Mouse (Mus musculus) forebrain, embryonic 13.5 days (tissue): ENCODE data around the gene Zfp64. TPM values are rescaled to one million over a fixed set of nuclear protein-coding genes. Genes with fewer than 3 reads are reported as not detected.

Experiments used
- ATAC-seq: fragments of 200-750 bp; cut with Nextera tagmentation; 2 replicates; pipeline ENCODE4 v1.8.0; 2017
- H3K27ac ChIP-seq: fragments of 300-500 bp; sonication (generic); 2 replicates; pipeline ENCODE4 v1.5.1; 2015; ENCODE audit warnings: inconsistent platforms, mild to moderate bottlenecking, moderate library complexity
- H3K27me3 ChIP-seq: fragments of 300-500 bp; sonication (generic); 2 replicates; pipeline ENCODE4 v1.6.1; 2015; ENCODE audit warnings: mild to moderate bottlenecking, inconsistent platforms
- H3K36me3 ChIP-seq: fragments of 300-500 bp; sonication (generic); 2 replicates; pipeline ENCODE4 v1.6.1; 2015; ENCODE audit warnings: mild to moderate bottlenecking, inconsistent platforms; ENCODE audit not compliant: poor library complexity, severe bottlenecking
- H3K4me1 ChIP-seq: fragments of 300-500 bp; sonication (generic); 2 replicates; pipeline ENCODE4 v1.6.1; 2015; ENCODE audit warnings: inconsistent platforms
- H3K4me2 ChIP-seq: fragments of 300-500 bp; sonication (generic); 2 replicates; pipeline ENCODE4 v1.6.1; 2015; ENCODE audit warnings: inconsistent platforms, mild to moderate bottlenecking, moderate library complexity
- H3K4me3 ChIP-seq: fragments of 300-500 bp; sonication (generic); 2 replicates; pipeline ENCODE4 v1.5.1; 2015; ENCODE audit warnings: mild to moderate bottlenecking, inconsistent platforms
- H3K9ac ChIP-seq: fragments of 300-500 bp; sonication (generic); 2 replicates; pipeline ENCODE4 v1.6.1; 2015; ENCODE audit warnings: mild to moderate bottlenecking, inconsistent platforms
- H3K9me3 ChIP-seq: fragments of 300-500 bp; sonication (generic); replicated peaks from 2 replicates; pipeline ENCODE4 v1.6.1; 2016; ENCODE audit warnings: inconsistent platforms
- WGBS: fragments of 180-500 bp; shearing (Covaris S2); methylation state at CpG from one replicate; pipeline ENCODE4 v1.1.7; 2015; 5-methylcytosine and 5-hydroxymethylcytosine counted together
- polyA plus RNA-seq: library from polyadenylated mRNA; unstranded; fragments of >200 nt; fragmentation: Nextera tagmentation; extraction: Ambion mirVana; gene quantifications from 2 replicates; pipeline ENCODE4 v1.2.1, GENCODE M21; 2015

Zfp64 gene
- 28.9 and 30.5 TPM in 2 replicates for polyA plus RNA-seq

DNA sequence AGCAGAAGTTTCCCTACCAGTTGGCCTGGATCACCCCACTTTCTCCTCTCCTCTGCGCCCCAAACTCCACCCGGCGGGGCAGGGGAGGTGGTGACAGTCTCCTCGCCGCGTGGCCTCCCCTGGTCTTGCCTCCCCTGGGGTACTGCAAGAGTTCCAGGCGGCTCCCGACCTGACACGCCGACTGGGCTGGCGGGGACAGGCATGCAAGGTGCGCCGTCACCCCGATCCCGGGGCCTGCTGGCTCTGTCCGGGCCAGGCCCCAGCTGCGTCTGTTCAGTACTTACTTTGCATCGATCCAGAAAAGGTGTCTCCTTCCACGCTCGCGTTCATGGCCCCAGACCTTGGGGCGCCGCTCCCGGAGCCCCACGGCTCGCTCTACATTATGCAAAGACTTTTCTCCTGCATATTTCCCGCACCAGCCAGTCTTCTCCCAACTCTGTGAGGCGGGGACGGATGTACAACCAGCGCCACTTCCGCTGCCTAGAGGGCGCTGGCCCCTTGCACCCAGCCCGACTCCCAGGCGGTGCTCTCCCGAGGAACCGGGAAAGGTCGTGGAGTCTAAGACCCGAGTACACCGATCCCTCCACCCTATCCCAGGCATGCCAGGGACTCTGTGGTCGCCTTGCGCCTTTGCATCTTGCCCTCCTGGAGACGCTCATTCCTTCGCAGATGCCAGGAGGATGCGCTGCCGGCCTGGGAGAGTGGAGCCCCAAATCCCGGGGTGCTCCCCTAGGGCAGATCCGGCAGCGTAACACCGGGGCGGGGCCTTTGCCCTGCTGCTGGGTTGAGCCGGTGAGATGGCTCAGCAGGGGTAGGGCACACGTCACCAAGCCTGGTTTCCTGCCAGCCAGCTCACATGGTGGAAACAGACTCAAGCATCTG lies at the start of gene Zfp64:
Gene Zfp64 (minus strand): TSS at position 753 of the 882 bp plus-strand sequence.
- Histone ChIP-seq H3K9ac (peak within 1 kb of the TSS; percentile 94), H3K27me3 (no peaks in the 10 kb centered on the region), H3K4me2 (peak within 1 kb of the TSS; percentile 95), H3K4me1 (peaks cover 19% of the 10 kb centered on the region), H3K36me3 (peaks cover 15% of the 10 kb centered on the region), H3K9me3 (no peaks in the 10 kb centered on the region), H3K4me3 (peak within 1 kb of the TSS; percentile 88), H3K27ac (peak within 1 kb of the TSS; percentile 63)
- WGBS: under 1% methylated on average over 52 of the region's 52 CpGs
- ATAC-seq: peak; percentile 94

DNA sequence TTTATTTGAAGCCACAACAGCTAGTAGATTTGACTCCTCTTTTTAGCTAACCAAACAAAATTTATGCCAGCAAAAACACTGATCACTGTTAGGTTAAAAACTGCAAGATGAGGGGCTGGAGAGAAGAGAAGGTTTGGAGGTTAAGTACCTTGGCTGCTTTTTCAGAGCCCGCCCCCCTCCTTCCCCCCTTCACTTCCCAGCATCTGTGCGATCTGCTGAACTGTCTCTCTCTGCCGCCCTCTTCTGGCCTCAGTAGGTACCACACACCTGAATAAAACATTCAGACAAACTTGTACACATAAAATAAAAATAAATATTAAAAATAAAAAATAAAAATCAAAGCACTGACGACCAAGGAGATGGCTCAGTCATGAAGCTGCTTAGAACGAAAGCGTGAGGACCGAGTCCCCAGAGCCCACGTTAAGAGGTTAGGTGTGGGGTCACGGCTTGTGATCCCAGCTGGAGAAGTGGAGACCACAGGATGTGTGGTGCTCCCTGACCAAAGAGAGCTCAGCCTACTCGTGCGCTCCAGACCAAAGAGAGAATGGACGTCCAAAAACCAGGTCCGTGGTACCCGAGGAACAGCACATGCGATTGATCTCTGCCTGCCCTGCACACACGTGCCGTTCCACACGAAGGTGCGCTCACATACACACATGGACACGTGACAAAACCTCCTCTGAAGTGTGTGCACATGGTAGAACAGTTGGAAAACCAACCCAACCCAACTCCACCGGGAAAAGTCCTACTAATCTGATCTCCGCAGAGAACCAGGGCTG lies 37.4 kb upstream of the Zfp64 start:
- WGBS: 76% methylated on average over 22 of the region's 22 CpGs
- no peak overlapping the region for H3K27ac ChIP-seq
- no peaks in the 10 kb centered on the region for H3K9me3 ChIP-seq
- H3K27me3 ChIP-seq: no peaks in the 10 kb centered on the region
- H3K9ac ChIP-seq: no peak overlapping the region
- no peak for ATAC-seq
- no peak overlapping the region for H3K4me2 ChIP-seq
- no peak overlapping the region for H3K4me3 ChIP-seq
- no peaks in the 10 kb centered on the region for H3K36me3 ChIP-seq
- peaks cover 5% of the 10 kb centered on the region for H3K4me1 ChIP-seq

DNA sequence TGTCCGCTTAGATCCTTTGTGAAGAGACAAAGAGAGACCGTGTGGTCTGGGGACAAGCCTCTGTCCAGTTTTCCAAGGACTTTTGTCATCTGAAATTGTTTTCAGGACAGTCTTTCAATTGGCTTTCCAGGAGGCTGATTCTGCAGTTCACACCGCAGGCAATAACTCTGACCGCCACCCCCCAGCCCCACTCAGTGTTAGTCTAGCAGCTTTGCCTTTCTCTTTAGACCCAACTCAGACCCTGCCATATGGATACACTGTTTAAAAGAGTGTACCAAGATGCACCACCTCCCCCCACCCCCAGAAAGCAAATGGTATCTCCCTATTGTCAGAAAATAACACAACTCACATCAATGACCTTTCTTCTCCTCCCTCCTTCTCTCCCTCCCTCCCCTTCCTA lies 35.6 kb upstream of the Zfp64 start:
- peak overlapping the region; percentile 35 for H3K27ac ChIP-seq
- H3K4me3 ChIP-seq: no peak overlapping the region
- no peak for ATAC-seq
- peak overlapping the region; percentile 31; the same call in 1 of the 2 replicates for H3K4me2 ChIP-seq
- 36% methylated on average over 4 of the region's 4 CpGs for WGBS
- H3K36me3 ChIP-seq: no peaks in the 10 kb centered on the region
- H3K27me3 ChIP-seq: no peaks in the 10 kb centered on the region
- peaks cover 5% of the 10 kb centered on the region for H3K4me1 ChIP-seq
- no peaks in the 10 kb centered on the region for H3K9me3 ChIP-seq
- no peak overlapping the region for H3K9ac ChIP-seq

DNA sequence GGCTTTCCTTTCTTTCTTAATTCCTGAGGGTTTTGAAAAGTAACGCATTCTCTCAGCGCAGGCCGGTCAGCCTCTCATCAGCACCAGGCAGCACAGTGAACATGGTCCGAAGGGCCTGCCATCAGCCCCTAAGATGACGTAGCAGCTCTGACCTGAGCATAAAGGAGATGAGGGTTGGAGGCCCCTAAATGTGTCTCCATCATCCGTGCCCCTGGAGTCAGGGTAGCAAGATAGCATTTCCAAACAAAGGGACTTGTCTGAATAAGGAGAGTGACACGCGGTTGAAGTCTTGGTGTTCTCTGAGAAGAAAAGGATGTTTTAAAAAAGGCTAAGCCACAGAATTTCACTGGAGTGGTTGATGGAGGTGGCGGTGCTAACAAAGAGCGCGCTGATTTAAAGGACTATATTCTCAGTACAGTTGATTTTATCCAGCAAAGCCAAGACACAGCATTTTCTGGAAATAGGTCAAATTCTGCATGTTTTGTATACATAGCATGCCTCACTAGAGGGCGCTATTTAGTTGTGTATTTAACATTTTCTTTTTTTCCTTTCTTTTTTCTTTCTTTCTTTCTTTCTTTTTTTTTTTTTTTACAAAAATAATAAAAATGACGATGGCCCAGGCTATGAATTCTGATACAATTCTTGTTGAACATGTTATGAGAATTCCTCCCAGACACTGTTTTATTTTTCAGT lies 34.8 kb upstream of the Zfp64 start:
- 53% methylated on average over 13 of the region's 13 CpGs for WGBS

DNA sequence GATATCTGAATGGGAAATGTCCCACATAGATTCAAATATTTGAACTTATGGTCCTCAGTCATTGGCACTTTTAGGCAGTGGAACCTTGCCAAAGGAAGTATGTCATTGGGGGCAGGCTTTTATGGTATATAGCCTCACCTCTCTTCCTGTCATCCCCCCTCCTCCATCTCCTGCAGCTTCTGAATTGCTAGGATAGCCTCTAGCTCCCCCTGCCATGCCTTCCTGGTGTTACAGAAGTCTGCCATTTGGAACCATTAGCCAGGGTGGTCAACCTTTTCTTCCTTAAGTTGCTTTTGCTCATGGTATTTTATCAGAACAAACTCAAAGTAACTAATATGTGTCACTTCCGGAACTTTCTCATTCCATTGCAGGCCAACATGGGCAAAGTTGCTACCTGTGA lies 32.7 kb upstream of the Zfp64 start:
- H3K9me3 ChIP-seq: no peaks in the 10 kb centered on the region
- peaks cover 5% of the 10 kb centered on the region for H3K4me1 ChIP-seq
- H3K9ac ChIP-seq: no peak overlapping the region
- no peaks in the 10 kb centered on the region for H3K36me3 ChIP-seq
- 89% methylated on average over 1 of the region's 1 CpGs for WGBS
- no peak overlapping the region for H3K27ac ChIP-seq
- ATAC-seq: no peak
- no peak overlapping the region for H3K4me2 ChIP-seq
- H3K27me3 ChIP-seq: 0 out of 2 replicates have a peak, but pooled peaks cover 3% of the 10 kb centered on the region
- H3K4me3 ChIP-seq: no peak overlapping the region

More for the DNA sequence above, 34.8 kb upstream of the Zfp64 start:
- H3K4me3 ChIP-seq: no peak overlapping the region
- H3K27ac ChIP-seq: 0 out of 2 replicates have a peak overlapping the region, but pooled peaks have one; percentile 2
- peaks cover 5% of the 10 kb centered on the region for H3K4me1 ChIP-seq
- H3K36me3 ChIP-seq: no peaks in the 10 kb centered on the region
- H3K9me3 ChIP-seq: no peaks in the 10 kb centered on the region
- no peak overlapping the region for H3K4me2 ChIP-seq
- H3K9ac ChIP-seq: no peak overlapping the region
- no peaks in the 10 kb centered on the region for H3K27me3 ChIP-seq
- no peak for ATAC-seq

DNA sequence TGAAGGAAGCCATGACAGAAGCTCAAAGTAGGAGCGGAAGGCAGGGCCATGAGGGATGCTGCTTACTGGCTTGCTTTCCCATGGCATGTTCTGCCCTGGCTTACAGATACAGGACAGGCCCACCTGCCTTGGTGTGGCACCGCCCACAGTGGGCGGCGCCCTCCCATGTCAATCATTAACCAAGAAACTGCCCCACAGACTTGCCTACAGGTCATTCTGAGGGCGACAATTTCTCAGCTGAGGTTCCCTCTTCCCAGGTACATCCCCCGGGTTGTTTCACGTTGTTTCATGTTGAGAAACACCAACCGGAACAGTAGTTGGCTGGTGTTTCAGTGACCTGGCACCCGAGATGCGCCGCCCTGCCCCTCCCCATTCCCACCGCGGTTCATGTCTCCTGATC lies 32.0 kb upstream of the Zfp64 start:
- Histone ChIP-seq H3K27me3 (0 out of 2 replicates have a peak, but pooled peaks cover 3% of the 10 kb centered on the region), H3K4me3 (no peak overlapping the region), H3K4me2 (no peak overlapping the region), H3K4me1 (peaks cover 5% of the 10 kb centered on the region), H3K27ac (no peak overlapping the region), H3K36me3 (no peaks in the 10 kb centered on the region), H3K9me3 (no peaks in the 10 kb centered on the region), H3K9ac (no peak overlapping the region)
- 86% methylated on average over 13 of the region's 13 CpGs for WGBS
- ATAC-seq: no peak

DNA sequence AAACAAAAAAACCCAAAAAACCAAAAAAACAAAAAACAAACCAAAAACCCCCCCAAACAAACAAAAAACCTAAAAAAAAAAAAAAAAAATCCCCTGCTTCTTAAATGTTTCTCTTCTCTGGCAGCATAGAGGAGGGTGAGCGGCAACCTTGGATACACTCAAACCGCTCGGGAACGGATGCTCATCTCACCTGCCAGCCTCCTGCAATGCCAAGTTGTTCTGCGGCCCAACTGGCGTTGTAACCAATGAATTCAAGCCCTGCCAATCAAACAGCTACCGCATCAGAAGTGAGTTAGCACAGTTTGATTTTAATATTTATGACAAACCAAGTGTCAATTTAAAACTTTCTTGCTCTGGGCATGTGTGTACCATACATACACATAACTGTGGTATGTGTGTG lies 26.6 kb upstream of the Zfp64 start:
- 95% methylated on average over 7 of the region's 7 CpGs for WGBS
- ATAC-seq: no peak
- Histone ChIP-seq H3K9ac (no peak overlapping the region), H3K9me3 (no peaks in the 10 kb centered on the region), H3K36me3 (no peaks in the 10 kb centered on the region), H3K4me3 (no peak overlapping the region), H3K4me2 (no peak overlapping the region), H3K27ac (no peak overlapping the region), H3K27me3 (0 out of 2 replicates have a peak, but pooled peaks cover 3% of the 10 kb centered on the region), H3K4me1 (no peaks in the 10 kb centered on the region)

DNA sequence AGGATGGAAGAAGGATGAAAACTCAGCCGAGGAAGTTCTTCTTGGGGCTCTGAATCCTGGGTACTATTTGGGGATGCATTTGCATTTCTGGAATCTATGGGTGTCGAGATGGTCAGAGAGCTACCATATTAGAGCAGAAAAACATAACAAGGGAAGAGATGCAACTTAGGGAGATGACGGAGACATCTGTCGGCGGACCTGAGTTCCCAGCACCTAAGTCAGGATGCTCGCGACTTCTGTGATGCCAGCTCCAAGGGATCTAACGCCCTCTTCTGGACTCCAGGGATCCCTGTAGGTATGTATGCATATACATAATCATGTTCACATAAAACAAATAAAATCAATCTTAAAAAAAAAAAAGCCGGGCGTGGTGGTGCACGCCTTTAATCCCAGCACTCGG lies 26.1 kb upstream of the Zfp64 start:
- Histone ChIP-seq H3K27me3 (0 out of 2 replicates have a peak, but pooled peaks cover 3% of the 10 kb centered on the region), H3K9me3 (no peaks in the 10 kb centered on the region), H3K9ac (no peak overlapping the region), H3K4me3 (no peak overlapping the region), H3K4me1 (no peaks in the 10 kb centered on the region), H3K4me2 (no peak overlapping the region), H3K27ac (no peak overlapping the region), H3K36me3 (no peaks in the 10 kb centered on the region)
- no peak for ATAC-seq
- WGBS: 68% methylated on average over 12 of the region's 12 CpGs

DNA sequence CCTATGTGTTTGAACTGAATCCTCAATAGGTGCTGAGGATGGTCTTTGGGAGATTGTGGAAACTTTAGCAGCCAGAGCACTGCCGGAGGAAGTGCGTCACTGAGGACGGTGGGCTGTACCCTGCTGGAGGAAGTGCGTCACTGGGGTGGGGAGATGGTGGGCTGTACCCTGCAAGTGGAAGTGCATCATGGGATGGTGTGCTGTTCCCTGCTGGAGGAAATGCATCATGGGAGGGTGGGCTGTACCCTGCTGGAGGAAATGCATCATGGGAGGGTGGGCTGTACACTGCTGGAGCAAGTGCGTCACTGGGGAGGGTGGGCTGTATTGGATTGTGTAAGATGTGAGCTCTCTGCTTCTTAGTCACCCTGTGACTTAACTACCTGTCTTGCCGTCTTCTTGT lies 25.5 kb upstream of the Zfp64 start:
- H3K27ac ChIP-seq: no peak overlapping the region
- H3K36me3 ChIP-seq: no peaks in the 10 kb centered on the region
- no peak overlapping the region for H3K4me2 ChIP-seq
- ATAC-seq: peak; percentile 78
- no peak overlapping the region for H3K4me3 ChIP-seq
- H3K27me3 ChIP-seq: 0 out of 2 replicates have a peak, but pooled peaks cover 3% of the 10 kb centered on the region
- no peaks in the 10 kb centered on the region for H3K4me1 ChIP-seq
- H3K9ac ChIP-seq: no peak overlapping the region
- 57% methylated on average over 6 of the region's 6 CpGs for WGBS
- H3K9me3 ChIP-seq: no peaks in the 10 kb centered on the region

DNA sequence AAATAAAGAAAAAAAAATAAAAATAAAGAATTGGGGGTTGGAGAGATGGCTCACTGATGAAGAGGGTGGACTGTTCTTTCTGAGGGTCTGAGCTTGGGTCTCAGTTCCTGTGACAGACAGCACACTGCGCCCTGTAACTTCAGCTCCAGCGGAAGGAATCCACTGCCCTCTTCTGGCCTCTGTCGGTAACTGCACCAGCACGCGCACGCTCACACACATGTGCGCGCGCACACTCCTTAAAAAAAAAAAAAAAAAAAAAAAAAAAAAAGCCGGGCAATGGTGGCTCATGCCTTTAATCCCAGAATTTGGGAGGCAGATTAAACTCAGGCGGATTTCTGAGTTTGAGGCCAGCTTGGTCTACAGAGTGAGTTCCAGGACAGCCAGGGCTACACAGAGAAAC lies 24.4 kb upstream of the Zfp64 start:
- ATAC-seq: no peak
- 51% methylated on average over 11 of the region's 11 CpGs for WGBS

DNA sequence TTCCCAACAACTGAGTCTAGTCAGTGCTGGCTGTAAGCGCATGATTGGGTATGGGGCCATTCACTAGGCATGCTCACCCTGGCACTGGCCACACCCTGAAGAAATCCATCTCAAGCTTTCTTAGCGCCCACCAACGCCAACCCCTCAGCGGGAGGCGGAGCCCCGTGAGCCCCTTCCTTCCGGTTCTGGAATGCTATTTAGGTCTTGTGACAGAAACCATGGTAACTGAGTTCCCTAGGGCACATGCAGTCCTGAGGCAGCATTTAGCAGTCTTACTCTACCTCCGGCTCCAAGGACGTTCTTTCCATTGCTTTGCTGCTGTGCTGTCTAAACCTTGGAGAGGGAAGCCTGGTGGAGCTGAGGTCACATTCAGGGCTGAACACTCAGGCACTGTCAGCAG lies 22.6 kb upstream of the Zfp64 start:
- no peak for ATAC-seq
- H3K9me3 ChIP-seq: no peaks in the 10 kb centered on the region
- H3K4me2 ChIP-seq: no peak overlapping the region
- no peaks in the 10 kb centered on the region for H3K36me3 ChIP-seq
- no peak overlapping the region for H3K27ac ChIP-seq
- 62% methylated on average over 9 of the region's 9 CpGs for WGBS
- H3K27me3 ChIP-seq: no peaks in the 10 kb centered on the region
- H3K4me3 ChIP-seq: no peak overlapping the region
- no peak overlapping the region for H3K9ac ChIP-seq
- no peaks in the 10 kb centered on the region for H3K4me1 ChIP-seq

More for the DNA sequence above, 24.4 kb upstream of the Zfp64 start:
- 0 out of 2 replicates have a peak, but pooled peaks cover 3% of the 10 kb centered on the region for H3K27me3 ChIP-seq
- H3K4me1 ChIP-seq: no peaks in the 10 kb centered on the region
- no peak overlapping the region for H3K9ac ChIP-seq
- no peaks in the 10 kb centered on the region for H3K36me3 ChIP-seq
- H3K4me2 ChIP-seq: no peak overlapping the region
- no peaks in the 10 kb centered on the region for H3K9me3 ChIP-seq
- H3K4me3 ChIP-seq: no peak overlapping the region
- H3K27ac ChIP-seq: no peak overlapping the region
